Mouse (Mus musculus): ENCODE results near the gene Pla2g2c. TPM values are rescaled to one million over a fixed set of nuclear protein-coding genes. Genes with fewer than 3 reads are reported as not detected.

Gene Pla2g2c
- polyA plus RNA-seq, 1 experiment from 2014 or later = 0.61 TPM

DNA sequence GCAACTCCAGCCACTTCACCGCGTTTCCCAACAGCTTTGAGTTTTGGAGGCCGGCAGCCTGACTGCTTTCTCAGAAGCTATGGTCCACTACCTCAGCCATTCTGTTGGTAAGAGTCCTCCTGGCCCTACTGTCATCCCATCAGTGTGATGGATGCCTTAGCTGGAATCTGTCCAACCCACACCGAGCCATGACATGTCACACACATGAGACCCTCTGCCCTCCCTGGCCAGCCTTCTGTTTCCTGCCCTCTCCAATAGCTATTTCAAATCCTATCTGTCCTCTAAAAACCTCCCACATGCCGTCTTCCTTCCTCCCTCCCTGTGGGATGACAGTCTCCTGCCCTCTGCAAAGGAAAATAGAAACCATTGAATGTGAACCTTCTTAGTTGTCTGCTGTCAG is 1.2 kb downstream of the Pla2g2c start:
- peaks cover 17% of the 10 kb centered on the region for H3K4me1 ChIP-seq
- no peaks in the 10 kb centered on the region for H3K36me3 ChIP-seq
- H3K4me2 ChIP-seq (replicated peaks) = no peak overlapping the region
- no peaks in the 10 kb centered on the region; the same call in 1 of the 2 replicates for H3K27me3 ChIP-seq
- no peak for ATAC-seq (ENCODE audit: insufficient number of reproducible peaks, low FRiP score, low TSS enrichment, low read depth)
- no peak overlapping the region for H3K9ac ChIP-seq
- WGBS = 74% methylated on average over 5 of the region's 5 CpGs
- no peak overlapping the region for H3K27ac ChIP-seq (replicated peaks)
- no peaks in the 10 kb centered on the region for H3K9me3 ChIP-seq (replicated peaks)
- H3K4me3 ChIP-seq (replicated peaks) = no peak overlapping the region

DNA sequence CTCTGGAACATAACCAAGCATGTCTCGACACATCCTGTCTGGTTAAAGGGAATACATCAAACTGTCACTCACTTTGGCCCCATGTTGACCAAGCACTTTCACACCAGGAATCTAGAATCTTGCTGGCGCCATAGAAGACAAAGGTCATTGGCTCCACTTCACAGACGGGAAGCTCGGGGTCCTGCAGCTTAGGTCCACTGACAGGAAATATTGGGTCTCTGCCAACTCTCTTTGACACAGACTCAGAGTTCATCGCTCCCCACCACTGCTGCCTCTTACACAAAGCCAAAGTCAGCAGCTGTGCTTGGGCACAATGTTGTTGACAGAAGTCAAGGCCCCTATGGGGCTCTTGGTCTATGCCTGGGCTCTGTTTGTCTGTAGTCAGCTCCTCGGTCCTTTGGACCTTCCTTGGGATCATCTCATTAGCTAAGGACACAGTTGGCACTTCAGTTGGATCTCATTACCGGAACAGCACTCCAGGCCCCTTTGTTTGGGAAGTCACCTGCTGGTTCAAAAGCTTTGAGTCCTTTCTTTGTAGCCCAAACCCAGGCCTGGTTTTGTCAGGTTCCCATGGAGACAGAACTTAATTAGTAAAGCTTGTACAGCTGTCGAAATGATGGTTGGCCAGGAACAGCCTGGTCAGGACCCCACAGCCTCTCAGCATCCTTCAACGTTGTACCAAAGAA is 4.6 kb downstream of the Pla2g2c start:
- no peak overlapping the region for H3K4me3 ChIP-seq (replicated peaks)
- H3K27ac ChIP-seq (replicated peaks) = no peak overlapping the region
- no peak for ATAC-seq (ENCODE audit: insufficient number of reproducible peaks, low FRiP score, low TSS enrichment, low read depth)
- peaks cover 12% of the 10 kb centered on the region for H3K4me1 ChIP-seq
- H3K9ac ChIP-seq = no peak overlapping the region
- H3K9me3 ChIP-seq (replicated peaks) = no peaks in the 10 kb centered on the region
- 46% methylated on average over 9 of the region's 9 CpGs for WGBS
- no peaks in the 10 kb centered on the region for H3K27me3 ChIP-seq
- H3K4me2 ChIP-seq (replicated peaks) = no peak overlapping the region
- H3K36me3 ChIP-seq = no peaks in the 10 kb centered on the region

DNA sequence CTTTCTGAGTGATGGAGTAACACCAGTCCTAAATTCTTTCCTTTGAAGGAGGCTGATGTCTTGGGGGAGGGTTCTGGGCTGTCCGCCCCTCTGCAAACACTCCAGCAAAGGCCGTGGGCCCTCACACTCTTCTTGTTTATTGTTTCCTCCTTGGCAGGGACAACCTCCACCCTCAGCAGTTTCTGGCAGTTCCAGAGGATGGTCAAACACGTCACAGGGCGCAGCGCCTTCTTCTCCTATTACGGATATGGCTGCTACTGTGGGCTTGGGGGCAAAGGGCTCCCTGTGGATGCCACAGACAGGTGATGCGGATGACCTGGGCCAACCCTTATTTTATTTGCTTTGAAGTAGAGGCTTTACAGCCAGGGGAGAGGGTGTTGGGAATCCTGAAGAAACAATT is 9.5 kb downstream of the Pla2g2c start:
- Histone ChIP-seq H3K27ac (replicated peaks) (no peak overlapping the region), H3K27me3 (no peaks in the 10 kb centered on the region), H3K36me3 (no peaks in the 10 kb centered on the region), H3K9ac (no peak overlapping the region), H3K4me1 (peaks cover 6% of the 10 kb centered on the region), H3K9me3 (replicated peaks) (no peaks in the 10 kb centered on the region), H3K4me3 (replicated peaks) (no peak overlapping the region), H3K4me2 (replicated peaks) (no peak overlapping the region)
- WGBS = 73% methylated on average over 7 of the region's 7 CpGs
- no peak for ATAC-seq (ENCODE audit: insufficient number of reproducible peaks, low FRiP score, low TSS enrichment, low read depth)

DNA sequence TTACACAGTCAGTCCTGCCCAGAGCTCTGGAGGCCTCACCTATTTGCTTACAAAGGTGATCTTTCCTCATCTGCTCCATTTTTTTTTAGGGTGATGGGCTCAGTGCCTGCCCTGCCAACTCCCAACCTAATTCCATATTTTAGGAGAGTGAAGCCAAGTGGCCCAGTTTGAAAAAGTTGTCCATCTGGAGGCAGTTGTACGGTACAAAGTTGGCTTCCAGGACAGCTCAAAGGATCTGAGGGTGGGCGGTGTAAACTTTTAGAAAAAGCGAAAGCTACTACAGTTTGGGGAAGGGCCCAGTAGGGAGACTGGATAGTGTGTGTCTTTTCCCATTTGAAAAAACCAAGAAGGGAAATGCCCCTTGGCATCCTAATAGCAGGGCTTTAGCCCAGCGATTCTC is 10.3 kb downstream of the Pla2g2c start:
- no peak overlapping the region for H3K4me3 ChIP-seq (replicated peaks)
- H3K4me2 ChIP-seq (replicated peaks) = no peak overlapping the region
- no peak for ATAC-seq (ENCODE audit: insufficient number of reproducible peaks, low FRiP score, low TSS enrichment, low read depth)
- no peak overlapping the region for H3K27ac ChIP-seq (replicated peaks)
- H3K9me3 ChIP-seq (replicated peaks) = no peaks in the 10 kb centered on the region
- no peak overlapping the region for H3K9ac ChIP-seq
- H3K36me3 ChIP-seq = no peaks in the 10 kb centered on the region
- WGBS = 86% methylated on average over 4 of the region's 4 CpGs
- H3K4me1 ChIP-seq = peaks cover 9% of the 10 kb centered on the region
- no peaks in the 10 kb centered on the region for H3K27me3 ChIP-seq

DNA sequence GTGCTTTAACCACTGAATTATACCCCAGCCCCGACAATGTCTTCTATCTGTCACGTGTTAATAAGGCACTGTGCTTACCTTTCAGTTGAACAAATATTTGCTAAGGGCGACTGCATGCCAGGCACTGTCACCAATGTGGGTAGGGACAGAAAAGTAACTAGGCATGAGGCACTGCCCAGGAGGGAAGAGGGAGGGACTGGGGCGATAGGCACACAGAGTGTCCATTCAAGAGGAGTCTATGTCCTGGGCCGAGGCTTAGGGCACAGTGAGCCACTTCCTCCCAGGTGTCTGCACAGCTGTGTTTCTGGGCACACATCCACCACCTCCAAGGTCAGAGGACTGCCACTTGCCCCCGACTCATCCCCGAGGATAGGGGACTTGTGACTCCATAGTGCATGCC is 12.4 kb downstream of the Pla2g2c start, which contains the start of gene Ubxn10:
Gene Ubxn10 (minus strand): TSS at position 137 of the 400 bp plus-strand sequence.
- no peaks in the 10 kb centered on the region for H3K27me3 ChIP-seq
- no peaks in the 10 kb centered on the region for H3K9me3 ChIP-seq (replicated peaks)
- no peak within 1 kb of the TSS for H3K4me3 ChIP-seq (replicated peaks)
- no peak within 1 kb of the TSS for H3K9ac ChIP-seq
- H3K36me3 ChIP-seq = no peaks in the 10 kb centered on the region
- no peak for ATAC-seq (ENCODE audit: insufficient number of reproducible peaks, low FRiP score, low TSS enrichment, low read depth)
- H3K4me1 ChIP-seq = peaks cover 9% of the 10 kb centered on the region
- WGBS = 59% methylated on average over 7 of the region's 7 CpGs
- H3K4me2 ChIP-seq (replicated peaks) = no peak within 1 kb of the TSS
- H3K27ac ChIP-seq (replicated peaks) = no peak within 1 kb of the TSS

DNA sequence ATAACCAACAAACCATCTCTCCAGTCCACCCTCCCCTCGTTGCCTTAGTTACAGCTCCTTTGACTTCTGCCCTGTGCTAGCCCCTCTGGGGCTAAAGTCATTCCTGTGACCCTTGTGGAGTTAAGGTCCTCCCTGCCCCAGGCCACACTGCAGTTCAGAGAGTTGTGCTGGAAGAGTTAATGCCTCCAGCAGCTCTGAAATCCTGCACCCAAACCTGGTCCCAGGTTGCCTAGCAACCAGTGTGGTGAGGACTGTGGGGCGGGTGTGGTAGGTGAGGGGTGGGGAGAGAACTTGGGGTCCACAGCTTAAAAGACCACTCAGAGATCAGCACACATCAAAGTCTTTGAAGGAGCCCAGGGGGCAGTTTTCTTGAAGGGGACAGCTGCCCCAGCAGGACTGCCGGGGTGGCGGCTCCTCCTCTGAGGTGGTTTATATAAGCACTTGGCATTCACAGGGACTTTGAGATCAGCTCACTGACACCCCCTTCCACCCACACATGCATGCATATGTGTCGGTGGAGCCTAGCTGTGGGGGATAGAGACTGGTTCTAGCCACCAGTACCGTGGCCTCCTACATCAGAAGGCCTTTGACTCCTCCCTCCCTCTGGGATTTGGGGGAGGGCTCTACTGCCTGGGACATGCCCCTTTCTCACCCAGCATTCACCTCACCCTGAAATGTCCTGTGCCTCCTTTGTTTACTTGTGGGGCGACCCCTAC is 14.7 kb downstream of the Pla2g2c start:
- no peak overlapping the region for H3K4me3 ChIP-seq (replicated peaks)
- no peak for ATAC-seq (ENCODE audit: insufficient number of reproducible peaks, low FRiP score, low TSS enrichment, low read depth)
- 0 out of 2 replicates have a peak, but pooled peaks cover 2% of the 10 kb centered on the region for H3K27me3 ChIP-seq
- no peak overlapping the region for H3K9ac ChIP-seq
- WGBS = 19% methylated on average over 7 of the region's 7 CpGs
- H3K36me3 ChIP-seq = no peaks in the 10 kb centered on the region
- no peak overlapping the region for H3K4me2 ChIP-seq (replicated peaks)
- H3K9me3 ChIP-seq (replicated peaks) = no peaks in the 10 kb centered on the region
- H3K27ac ChIP-seq (replicated peaks) = no peak overlapping the region
- H3K4me1 ChIP-seq = peaks cover 9% of the 10 kb centered on the region

DNA sequence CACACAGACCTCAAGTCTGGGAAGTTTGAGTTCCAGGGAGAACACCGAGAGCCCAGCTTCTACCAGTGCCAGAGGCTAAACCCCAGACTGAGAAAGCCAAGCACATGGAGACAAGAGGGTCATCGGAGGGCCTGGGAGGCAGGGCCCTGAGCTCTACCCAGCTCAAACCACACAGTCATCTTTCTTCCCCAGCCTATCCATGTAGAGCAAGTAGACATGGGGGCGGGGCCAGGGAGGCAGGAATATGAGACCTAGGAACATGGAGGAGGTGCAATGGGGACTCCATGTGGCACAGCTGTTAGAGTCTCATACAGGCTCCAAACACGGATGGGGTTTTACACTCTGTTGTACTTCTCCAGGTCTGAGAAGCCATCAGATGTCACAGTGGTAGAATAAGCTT is 21.3 kb downstream of the Pla2g2c start:
- Histone ChIP-seq H3K27me3 (0 out of 2 replicates have a peak, but pooled peaks cover 2% of the 10 kb centered on the region), H3K36me3 (no peaks in the 10 kb centered on the region), H3K4me2 (replicated peaks) (no peak overlapping the region), H3K9me3 (replicated peaks) (no peaks in the 10 kb centered on the region), H3K4me3 (replicated peaks) (no peak overlapping the region), H3K27ac (replicated peaks) (no peak overlapping the region), H3K9ac (no peak overlapping the region), H3K4me1 (peaks cover 6% of the 10 kb centered on the region; the same call in 1 of the 2 replicates)
- 43% methylated on average over 4 of the region's 4 CpGs for WGBS
- no peak for ATAC-seq (ENCODE audit: insufficient number of reproducible peaks, low FRiP score, low TSS enrichment, low read depth)

DNA sequence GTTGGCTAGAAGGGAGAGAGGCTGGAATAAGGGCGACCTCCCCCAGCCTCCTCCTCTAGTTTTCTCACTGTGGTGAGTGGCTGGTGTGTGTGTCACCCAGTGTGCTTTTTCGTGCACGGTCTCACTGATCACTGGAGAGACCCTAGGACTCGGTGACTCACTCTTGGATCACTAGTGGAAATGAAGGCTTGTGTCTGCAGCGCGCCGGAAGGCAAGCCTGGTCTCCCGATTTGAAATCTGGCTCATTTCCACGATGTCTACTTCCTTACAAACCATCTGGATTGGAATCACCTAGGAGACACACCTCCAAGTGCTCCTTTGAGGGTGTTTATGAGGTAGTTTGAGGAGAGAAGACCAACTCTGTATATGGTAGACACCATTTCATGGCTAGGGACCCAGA is 22.3 kb downstream of the Pla2g2c start:
- 92% methylated on average over 9 of the region's 9 CpGs for WGBS
- Histone ChIP-seq H3K4me3 (replicated peaks) (no peak overlapping the region), H3K4me2 (replicated peaks) (no peak overlapping the region), H3K9ac (no peak overlapping the region), H3K27ac (replicated peaks) (no peak overlapping the region), H3K36me3 (no peaks in the 10 kb centered on the region), H3K4me1 (peaks cover 6% of the 10 kb centered on the region; the same call in 1 of the 2 replicates), H3K9me3 (replicated peaks) (no peaks in the 10 kb centered on the region), H3K27me3 (0 out of 2 replicates have a peak, but pooled peaks cover 2% of the 10 kb centered on the region)
- no peak for ATAC-seq (ENCODE audit: insufficient number of reproducible peaks, low FRiP score, low TSS enrichment, low read depth)

DNA sequence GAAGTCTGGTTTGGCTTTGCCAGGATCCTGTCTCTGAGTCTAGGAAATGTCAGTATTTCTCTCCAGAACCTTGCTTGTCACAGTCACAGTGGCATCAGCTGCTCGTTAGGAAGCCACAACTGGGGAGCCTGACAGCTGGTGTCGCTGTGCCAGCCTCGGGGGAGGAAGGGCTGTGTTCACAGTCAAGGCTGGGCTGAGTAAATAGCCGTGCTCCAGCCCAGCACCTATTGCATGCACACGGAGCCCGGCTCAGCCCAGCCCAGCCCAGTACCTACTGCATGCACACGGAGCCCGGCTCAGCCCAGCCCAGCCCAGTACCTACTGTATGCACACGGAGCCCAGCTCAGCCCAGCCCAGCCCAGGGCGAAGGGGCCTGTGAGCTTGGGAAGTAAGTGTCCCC is 23.3 kb downstream of the Pla2g2c start:
- Histone ChIP-seq H3K4me1 (peaks cover 6% of the 10 kb centered on the region; the same call in 1 of the 2 replicates), H3K4me2 (replicated peaks) (no peak overlapping the region), H3K27me3 (0 out of 2 replicates have a peak, but pooled peaks cover 2% of the 10 kb centered on the region), H3K36me3 (no peaks in the 10 kb centered on the region), H3K27ac (replicated peaks) (no peak overlapping the region), H3K9ac (no peak overlapping the region), H3K9me3 (replicated peaks) (no peaks in the 10 kb centered on the region), H3K4me3 (replicated peaks) (no peak overlapping the region)
- no peak for ATAC-seq (ENCODE audit: insufficient number of reproducible peaks, low FRiP score, low TSS enrichment, low read depth)
- 52% methylated on average over 10 of the region's 10 CpGs for WGBS

DNA sequence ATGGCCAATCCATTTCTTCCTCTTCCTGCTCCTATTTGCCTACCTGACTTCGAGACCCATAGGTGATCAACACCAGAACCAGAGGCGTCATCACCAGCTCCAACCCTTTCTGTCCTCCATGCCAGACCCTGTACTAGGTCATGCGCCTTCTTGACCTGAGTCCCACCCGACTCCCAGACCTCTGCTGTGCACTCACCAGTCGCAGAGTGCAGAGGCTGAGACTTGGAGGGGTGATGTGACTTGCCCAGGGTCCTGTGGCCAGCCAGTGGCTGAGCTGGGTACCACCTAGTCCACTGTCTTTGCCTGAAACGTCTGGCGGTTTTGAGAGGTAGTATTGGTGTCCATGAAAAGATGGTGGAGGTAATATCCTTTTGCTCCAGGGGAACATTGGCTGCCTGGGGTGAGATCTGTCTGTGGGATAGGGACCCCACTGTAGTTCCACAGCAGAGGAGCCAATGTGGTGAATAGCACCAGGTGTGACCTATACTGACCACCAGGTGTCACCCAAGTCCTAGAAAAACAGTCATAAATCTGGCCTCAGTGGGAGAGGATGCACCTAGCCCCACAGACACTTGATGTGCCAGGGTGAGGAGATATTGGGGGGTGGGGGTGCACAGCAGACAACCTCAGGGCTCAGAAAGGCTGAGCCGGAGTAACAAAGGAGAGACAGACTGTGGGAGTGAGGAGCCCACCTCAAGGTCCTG is 23.9 kb downstream of the Pla2g2c start:
- 46% methylated on average over 8 of the region's 8 CpGs for WGBS
- Histone ChIP-seq H3K36me3 (no peaks in the 10 kb centered on the region), H3K9ac (no peak overlapping the region), H3K27ac (replicated peaks) (no peak overlapping the region), H3K4me2 (replicated peaks) (no peak overlapping the region), H3K27me3 (0 out of 2 replicates have a peak, but pooled peaks cover 2% of the 10 kb centered on the region), H3K9me3 (replicated peaks) (no peaks in the 10 kb centered on the region), H3K4me1 (peaks cover 6% of the 10 kb centered on the region; the same call in 1 of the 2 replicates), H3K4me3 (replicated peaks) (no peak overlapping the region)
- ATAC-seq (ENCODE audit: insufficient number of reproducible peaks, low FRiP score, low TSS enrichment, low read depth) = no peak

DNA sequence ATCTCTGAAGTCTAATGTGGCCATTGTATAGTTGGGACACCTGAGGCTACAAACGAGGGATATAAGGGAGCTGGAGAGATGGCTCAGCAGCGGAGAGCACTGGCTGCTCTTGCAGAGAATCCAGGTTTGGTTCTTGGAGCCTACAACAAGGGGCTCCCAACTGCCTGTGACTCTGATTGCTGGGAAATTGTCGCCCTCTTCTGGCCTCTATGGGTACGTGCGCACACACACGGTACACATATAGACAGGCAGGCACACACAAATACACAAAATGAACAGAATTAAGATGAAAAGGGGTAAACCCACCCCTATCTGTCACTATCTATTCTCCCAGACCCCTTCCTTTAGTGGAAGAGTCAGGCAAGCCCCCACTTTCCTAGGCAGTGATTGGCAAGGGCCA is 28.0 kb downstream of the Pla2g2c start:
- WGBS = 90% methylated on average over 6 of the region's 6 CpGs
- H3K36me3 ChIP-seq = no peaks in the 10 kb centered on the region
- ATAC-seq (ENCODE audit: insufficient number of reproducible peaks, low FRiP score, low TSS enrichment, low read depth) = no peak

More for the DNA sequence above, 28.0 kb downstream of the Pla2g2c start:
- no peaks in the 10 kb centered on the region for H3K9me3 ChIP-seq (replicated peaks)
- no peak overlapping the region for H3K4me2 ChIP-seq (replicated peaks)
- no peak overlapping the region for H3K27ac ChIP-seq (replicated peaks)
- no peaks in the 10 kb centered on the region for H3K27me3 ChIP-seq
- peaks cover 15% of the 10 kb centered on the region; the same call in 1 of the 2 replicates for H3K4me1 ChIP-seq
- H3K4me3 ChIP-seq (replicated peaks) = no peak overlapping the region
- no peak overlapping the region for H3K9ac ChIP-seq
